Mouse (Mus musculus): ENCODE measurements at regions not wholly inside any gene's neighbourhood (a gene's known extent, or its start where the extent isn't known, plus 50 kb on each side); places are given as distances from the start of the nearest gene placed in this dataset.

DNA sequence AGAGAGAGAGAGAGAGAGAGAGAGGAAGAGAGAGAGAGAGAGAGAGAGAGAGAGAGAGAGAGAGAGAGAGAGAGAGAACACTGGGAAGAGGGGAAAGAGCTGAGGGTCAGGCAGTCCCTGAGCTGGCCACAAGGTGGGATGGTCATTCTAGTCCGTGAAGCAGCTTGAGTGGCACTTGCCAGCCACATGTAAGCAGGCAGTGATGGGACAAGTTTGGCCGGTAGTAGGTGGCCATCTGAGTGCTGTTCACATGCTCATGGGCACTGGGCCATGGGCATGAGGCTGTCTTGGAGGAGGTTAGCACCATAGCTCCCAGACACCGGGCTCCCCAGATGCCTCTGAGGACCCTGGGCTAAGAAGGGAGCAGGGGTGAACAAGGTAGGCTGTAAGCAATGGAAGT lies 106.7 kb upstream of the Ctbp2 start:
- DNase-seq (ENCODE audit: low spot score), result no peak

GRCm38 (mm10) chr7:133223948-133224652 lies 99.9 kb upstream of the Ctbp2 start:
- no peak for DNase-seq (ENCODE audit: low spot score)

DNA sequence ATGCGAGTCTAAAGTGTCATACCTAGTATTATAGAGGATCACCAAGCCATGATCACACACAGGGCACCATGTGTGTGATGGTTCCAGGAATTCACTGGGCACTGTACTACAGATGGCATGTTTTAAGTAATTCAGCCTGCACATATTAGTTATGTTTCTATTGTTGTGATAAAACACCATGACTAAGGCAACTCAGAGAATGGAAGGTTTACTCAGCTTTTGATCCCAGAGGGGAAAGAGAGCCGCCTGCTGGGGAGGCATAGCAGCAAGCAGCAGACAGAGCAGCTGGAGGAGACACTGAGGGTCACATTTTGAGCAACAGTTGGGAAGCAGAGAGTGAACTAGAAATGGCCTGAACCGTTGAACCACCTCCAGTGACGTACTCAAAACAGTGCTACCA lies 88.2 kb upstream of the Ctbp2 start:
- DNase-seq (ENCODE audit: low spot score), result no peak

DNA sequence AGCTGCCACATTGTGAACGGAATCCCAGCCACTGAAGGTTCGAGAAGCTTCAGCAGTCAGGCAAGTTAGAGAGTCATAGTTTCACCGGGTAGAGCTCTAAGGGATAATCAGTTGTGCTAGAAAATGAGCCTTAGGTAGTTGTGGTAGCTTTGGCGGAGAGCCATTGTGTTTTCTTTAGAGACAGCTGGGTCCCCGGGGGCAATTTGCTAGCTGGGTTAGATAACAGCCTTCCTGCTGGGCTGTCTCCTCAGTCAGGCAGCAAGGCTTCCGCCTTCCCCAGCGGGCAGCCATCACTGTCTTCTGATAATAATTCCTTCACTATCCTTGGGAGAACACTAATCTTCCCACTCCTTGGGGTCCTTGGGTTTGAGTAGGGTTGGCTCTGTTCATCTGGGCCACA lies 81.5 kb upstream of the Ctbp2 start:
- DNase-seq (ENCODE audit: low spot score), result no peak

GRCm38 (mm10) chr7:133204485-133204884 lies 80.3 kb upstream of the Ctbp2 start:
- no peak for DNase-seq (ENCODE audit: low spot score)

DNA sequence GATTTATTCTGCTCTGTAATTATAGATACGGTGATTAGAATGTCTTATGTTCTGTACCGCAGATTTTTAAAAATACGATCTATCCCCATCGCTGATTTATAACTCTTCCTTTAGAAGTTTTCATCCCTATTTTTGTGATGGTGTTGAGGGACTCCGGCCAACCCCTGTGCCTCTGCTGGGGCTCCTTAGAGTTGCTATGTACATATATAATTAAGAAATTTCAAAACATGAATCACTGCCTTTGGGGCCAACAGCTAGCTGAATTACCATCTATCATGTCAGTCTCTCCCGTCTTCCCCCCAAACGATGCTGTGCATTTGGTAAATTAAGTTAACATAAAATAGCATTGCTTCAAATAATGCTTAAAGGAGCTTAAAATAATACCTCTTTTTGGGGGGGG lies 79.8 kb upstream of the Ctbp2 start:
- DNase-seq (ENCODE audit: low spot score), result no peak

GRCm38 (mm10) chr7:133202092-133202880 lies 78.1 kb upstream of the Ctbp2 start:
- DNase-seq (ENCODE audit: low spot score), result no peak

DNA sequence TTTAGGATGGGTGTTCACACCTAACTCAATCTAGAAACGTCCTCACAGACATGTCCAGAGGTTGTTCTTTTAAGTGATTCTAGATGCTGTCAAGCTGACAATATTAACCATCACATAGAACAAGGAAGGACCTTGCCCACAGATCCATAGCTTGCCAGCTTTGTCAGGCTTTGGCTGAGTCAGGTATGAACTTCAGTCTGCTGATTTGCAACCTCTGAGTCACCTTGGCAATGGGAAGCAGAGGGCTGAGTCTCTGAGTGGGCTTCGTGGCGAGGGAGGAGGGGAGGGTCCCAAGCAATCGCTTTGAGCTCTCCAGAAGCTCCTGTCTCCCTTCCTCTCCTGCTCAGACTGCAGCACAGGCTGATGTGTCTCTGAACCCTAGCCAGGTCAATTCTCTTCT lies 74.9 kb upstream of the Ctbp2 start:
- DNase-seq (ENCODE audit: low spot score), result no peak

DNA sequence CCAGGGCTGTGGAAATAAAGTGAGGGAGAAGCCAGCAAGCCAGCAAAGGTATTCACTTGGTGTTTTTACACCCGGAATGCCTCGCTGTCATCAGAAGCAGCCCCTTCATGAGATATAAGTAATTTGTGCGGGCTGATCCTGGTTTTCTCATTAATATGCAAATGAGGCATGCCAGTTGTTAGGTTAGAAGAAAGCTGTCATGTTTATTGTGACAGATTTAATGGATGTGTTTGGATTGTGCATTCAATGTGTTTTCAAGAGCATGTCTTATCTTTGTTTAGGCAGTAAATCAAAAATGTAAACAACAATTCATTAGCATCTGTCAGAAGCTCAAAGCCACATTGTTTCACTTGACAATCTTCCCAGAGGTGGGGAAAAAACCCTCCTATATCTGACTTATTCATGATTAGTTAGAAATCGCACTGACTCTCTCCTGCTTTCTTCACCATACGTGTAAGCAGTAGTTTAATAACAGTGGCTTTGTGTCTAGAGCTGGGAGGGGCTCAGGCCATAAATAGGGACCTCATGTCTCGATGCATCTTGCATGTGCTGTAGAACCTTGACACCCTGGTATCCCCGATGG lies 65.8 kb upstream of the Ctbp2 start:
- no peak for DNase-seq (ENCODE audit: low spot score)

GRCm38 (mm10) chr7:133185931-133186601 lies 61.9 kb upstream of the Ctbp2 start:
- DNase-seq (ENCODE audit: low spot score), result peak; percentile 61

DNA sequence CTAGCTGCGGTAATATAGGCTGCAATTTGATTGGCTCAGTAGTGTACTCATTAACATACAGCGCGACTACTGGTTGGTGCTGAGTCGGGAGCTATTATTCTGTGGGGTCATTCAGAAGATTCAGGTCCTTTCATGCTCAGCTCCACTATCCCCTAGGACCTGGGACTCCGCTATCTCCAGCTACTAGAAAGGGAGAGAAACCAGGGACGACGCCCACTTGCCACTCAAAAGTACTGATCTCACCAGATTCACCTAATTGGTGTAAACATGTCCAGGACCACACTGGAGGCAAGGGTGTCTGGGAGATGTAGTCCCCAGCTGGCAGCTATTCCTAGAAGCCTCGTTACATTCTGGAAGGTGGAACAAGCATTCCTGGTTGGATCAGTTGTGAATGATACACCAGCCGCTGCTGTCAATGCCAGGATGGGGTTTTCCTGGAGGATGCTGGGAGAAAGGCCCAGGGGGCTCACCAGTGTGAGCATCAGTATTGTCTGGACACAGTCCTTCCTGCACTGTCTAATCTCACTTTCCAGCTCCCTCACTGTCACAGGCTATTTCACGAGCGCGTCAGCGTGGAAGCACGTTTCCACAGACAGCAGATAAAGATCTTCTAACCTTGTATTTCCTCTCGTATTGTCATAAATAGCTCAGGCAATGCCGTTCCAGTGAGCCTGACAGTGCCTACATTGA lies 60.9 kb upstream of the Ctbp2 start:
- no peak for DNase-seq (ENCODE audit: low spot score)

DNA sequence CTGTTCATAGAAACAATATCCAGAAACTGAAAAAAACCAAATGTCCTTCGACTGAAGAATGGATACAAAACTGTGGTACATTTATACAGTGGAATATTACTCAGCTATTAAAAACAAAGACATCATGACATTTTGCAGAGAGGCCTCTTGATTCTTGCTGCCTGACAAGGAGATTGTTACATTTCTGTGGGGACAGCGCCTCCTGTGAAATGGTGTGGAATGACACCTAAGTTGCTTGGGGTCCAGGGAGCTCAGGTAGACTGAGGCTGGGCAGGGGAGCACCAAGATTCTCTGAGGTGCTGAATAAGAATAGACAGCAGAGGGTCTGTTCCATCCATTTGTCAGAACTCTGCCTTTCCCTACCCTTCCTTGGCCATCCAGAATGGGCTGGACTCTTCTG lies 57.2 kb upstream of the Ctbp2 start:
- DNase-seq (ENCODE audit: low spot score), result no peak

- DNase-seq (ENCODE audit: low spot score), result no peak
Measured at GRCm38 (mm10) chr7:133177179-133177575, 53.0 kb upstream of the Ctbp2 start.

DNA sequence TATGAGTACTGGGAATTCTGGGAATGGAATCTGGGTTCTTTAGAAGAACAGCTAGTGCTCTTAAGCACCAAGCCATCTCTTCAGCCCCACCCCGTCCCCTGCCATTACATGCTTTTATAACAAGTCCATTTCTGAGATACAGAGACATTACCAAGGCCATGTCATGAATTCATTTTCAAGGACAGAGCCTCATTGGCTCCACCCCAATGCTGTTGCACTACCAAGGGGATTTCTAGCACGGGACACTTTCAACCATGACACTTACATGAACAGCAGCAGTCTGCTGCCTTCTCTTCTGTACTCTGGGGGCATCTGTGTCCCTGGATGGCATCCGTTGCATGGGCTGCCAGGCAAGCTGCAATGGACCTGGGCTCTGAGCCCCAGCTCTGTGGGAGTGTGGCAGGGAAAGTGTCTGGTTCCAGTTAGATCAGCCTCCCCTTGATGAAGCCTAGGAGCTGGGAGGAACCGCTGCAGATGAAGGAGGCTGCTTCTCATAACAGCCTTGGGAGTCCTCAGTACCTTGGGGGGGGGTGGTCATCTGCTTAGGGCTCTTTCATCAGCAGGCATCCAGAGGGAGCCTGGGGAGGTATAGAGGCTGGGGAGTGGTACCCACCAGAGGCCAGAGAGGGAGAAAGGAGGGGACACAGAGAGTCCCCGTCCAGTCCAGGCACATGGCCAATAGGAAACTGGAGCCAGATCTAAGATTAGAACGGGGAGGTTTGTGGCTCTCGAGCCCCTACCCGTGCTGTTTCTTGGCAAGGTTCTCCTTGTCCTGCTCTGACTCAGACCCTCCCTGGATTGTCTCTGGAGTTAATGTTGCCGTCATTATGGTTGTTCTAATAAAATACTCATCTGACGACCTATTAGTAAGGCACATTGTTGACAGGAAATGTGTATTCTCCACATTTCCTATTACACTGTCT lies 52.4 kb upstream of the Ctbp2 start:
- no peak for DNase-seq (ENCODE audit: low spot score)
